Mouse (Mus musculus): ENCODE data around the gene Ms4a2.

Gene Ms4a2

DNA sequence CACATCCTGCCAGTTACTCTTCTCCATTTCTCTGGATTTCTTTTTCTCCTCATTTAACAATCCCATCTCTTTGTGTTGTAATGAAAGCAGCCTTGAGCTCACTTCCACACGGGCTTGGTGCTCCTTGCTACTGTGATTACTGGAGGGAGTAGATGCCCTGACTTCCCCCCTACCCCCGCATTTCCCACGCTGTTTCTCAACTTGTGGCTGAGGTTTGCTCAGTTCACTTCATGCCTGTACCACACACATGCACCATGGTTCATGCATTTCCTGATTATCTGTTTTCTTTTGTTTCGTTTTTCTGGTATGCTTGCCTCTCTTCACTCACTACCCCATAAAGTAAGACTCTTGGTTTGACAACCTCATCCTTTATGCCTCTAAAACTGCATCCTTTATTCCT lies 34.3 kb downstream of the Ms4a2 start:
- DNase-seq (ENCODE audit: low read depth), result no peak

DNA sequence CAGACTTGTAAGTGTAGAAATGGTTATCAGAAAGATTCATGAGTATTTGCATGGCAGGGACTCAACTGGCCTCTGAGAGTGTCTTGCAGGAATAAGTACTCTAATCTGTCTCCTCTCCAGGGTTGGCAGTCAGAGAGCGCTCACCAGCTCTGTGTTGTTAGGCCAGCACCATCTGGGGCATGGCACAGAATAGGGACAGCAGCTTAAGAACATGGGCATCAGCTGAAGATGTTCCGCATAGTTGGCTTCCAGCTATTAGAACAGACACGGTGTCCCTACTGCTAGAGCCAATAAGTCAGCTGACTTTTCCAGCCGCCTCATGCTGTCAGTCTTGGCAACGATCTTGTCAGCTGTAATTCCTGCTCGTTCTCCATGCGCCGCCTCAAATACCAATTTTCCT lies 48.6 kb downstream of the Ms4a2 start:
- no peak for DNase-seq (ENCODE audit: low read depth)
